Mouse (Mus musculus): Measurements from ENCODE around the gene Hist2h3c1. TPM values are rescaled to one million over a fixed set of nuclear protein-coding genes. Genes with fewer than 3 reads are reported as not detected.
A peak's percentile ranks its signal among the peaks of the same experiment; 100 is the strongest.
"Not testable (repeated sequence)": the region's sequence is repeated elsewhere in the genome, so short reads cannot be mapped to it uniquely, and the experiment has no call there.

Gene Hist2h3c1
- total RNA-seq, 2 experiments from 2014 or later, result not detected

- DNase-seq (ENCODE audit: low spot score in 2 of 2), result no peak
These were observed 11.6 kb upstream of the Hist2h3c1 start for GRCm38 (mm10) chr3:96234914-96235313.

- DNase-seq (ENCODE audit: low spot score in 2 of 2), result no peak
These were observed 10.6 kb upstream of the Hist2h3c1 start for GRCm38 (mm10) chr3:96235836-96236235.

GRCm38 (mm10) chr3:96236834-96237334 lies 9.6 kb upstream of the Hist2h3c1 start:
- DNase-seq (ENCODE audit: low spot score in 2 of 2), result no peak

GRCm38 (mm10) chr3:96237335-96237903 lies 9.1 kb upstream of the Hist2h3c1 start:
- no peak for DNase-seq (ENCODE audit: low spot score in 2 of 2)

- no peak for DNase-seq (ENCODE audit: low spot score in 2 of 2)
These were observed 8.5 kb upstream of the Hist2h3c1 start for GRCm38 (mm10) chr3:96237904-96238511.

GRCm38 (mm10) chr3:96238954-96239793 lies 7.3 kb upstream of the Hist2h3c1 start, which contains the start of gene Hist2h3c2:
TSS of gene Hist2h3c2 (minus strand) at chr3:96239127.
- not testable (repeated sequence) for DNase-seq (ENCODE audit: low spot score in 2 of 2)

GRCm38 (mm10) chr3:96239949-96240798 lies 6.3 kb upstream of the Hist2h3c1 start, which contains the start of gene Hist2h2aa2:
TSS of gene Hist2h2aa2 (minus strand) at chr3:96240276.
- DNase-seq (ENCODE audit: low spot score in 2 of 2), result peak; percentile 97 to 100

GRCm38 (mm10) chr3:96240799-96241197 lies 5.7 kb upstream of the Hist2h3c1 start:
- DNase-seq (ENCODE audit: low spot score in 2 of 2), result no peak

GRCm38 (mm10) chr3:96243921-96244572 lies 2.4 kb upstream of the Hist2h3c1 start:
- no peak for DNase-seq (ENCODE audit: low spot score in 2 of 2)

GRCm38 (mm10) chr3:96245003-96245886 lies 1.2 kb upstream of the Hist2h3c1 start, which contains the start of gene Hist2h2aa1:
TSS of gene Hist2h2aa1 (plus strand) at chr3:96245497.
- peak; percentile 79 to 85 for DNase-seq (ENCODE audit: low spot score in 2 of 2)

- not testable (repeated sequence) for DNase-seq (ENCODE audit: low spot score in 2 of 2)
These were observed 467 bp upstream of the Hist2h3c1 start for GRCm38 (mm10) chr3:96246018-96246417.

- no peak for DNase-seq (ENCODE audit: low spot score in 2 of 2)
These were observed 1.1 kb downstream of the Hist2h3c1 start for GRCm38 (mm10) chr3:96247356-96248140.

GRCm38 (mm10) chr3:96248141-96249033 lies 1.9 kb downstream of the Hist2h3c1 start:
- no peak for DNase-seq (ENCODE audit: low spot score in 2 of 2)

- DNase-seq (ENCODE audit: low spot score in 2 of 2), result no peak
These were observed 2.5 kb downstream of the Hist2h3c1 start for GRCm38 (mm10) chr3:96249034-96249345.

GRCm38 (mm10) chr3:96250890-96251289 lies 4.4 kb downstream of the Hist2h3c1 start:
- DNase-seq (ENCODE audit: low spot score in 2 of 2), result no peak

- DNase-seq (ENCODE audit: low spot score in 2 of 2), result no peak
These were observed 5.3 kb downstream of the Hist2h3c1 start for GRCm38 (mm10) chr3:96251787-96252186.

- DNase-seq (ENCODE audit: low spot score in 2 of 2), result no peak
These were observed 8.3 kb downstream of the Hist2h3c1 start for GRCm38 (mm10) chr3:96254683-96255355.

Data from adrenal gland, adult 18-20 months (tissue).